Mouse (Mus musculus): ENCODE measurements around the gene Gm20388.

Gm20388 gene

DNA sequence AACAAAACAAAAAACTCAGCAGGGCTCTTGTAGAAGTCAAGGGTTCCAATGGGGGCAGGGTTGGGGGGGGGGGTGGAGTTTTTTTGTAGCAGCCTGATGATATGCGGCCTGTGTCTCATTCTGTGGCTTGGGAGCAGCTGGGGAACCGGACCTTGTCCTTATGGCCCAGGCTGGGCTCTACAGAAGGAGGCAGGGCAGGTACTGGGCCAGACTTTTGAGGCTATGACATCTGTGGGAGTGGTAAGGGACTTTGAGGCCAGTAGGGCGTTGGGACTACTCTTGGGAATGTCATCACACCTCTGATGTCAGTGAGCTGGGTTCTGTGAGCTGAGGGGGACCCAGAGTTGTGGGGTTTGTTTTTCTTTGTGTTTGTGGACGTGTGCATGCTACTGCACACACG lies 584.8 kb downstream of the Gm20388 start:
- DNase-seq (ENCODE audit: low read depth in 2 of 2, low spot score in 2 of 2) = no peak

DNA sequence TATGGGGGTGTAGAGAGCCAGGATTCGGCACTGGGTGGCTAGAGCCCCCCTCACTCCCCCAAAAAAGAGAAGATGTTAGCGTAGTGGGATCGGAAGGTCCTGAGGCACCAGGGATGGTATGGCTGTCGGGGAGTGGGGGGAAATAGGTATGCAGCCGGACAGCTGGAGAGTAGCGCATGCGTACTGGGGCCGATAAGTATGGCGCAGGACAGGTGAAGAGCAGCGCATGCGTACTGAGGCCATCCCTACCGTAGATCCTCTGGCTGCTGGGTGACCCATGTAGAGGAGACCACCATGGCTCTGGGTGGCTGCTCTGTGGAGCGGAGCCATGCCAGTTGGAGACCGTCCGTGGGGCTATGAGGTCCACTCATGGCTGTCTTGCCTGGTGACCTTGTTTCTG lies 585.8 kb downstream of the Gm20388 start:
- no peak for DNase-seq (ENCODE audit: low read depth in 2 of 2, low spot score in 2 of 2)

- peak; percentile 38 to 45 for DNase-seq (ENCODE audit: low read depth in 2 of 2, low spot score in 2 of 2)
Observed at GRCm38 (mm10) chr8:120497503-120497946, 586.9 kb downstream of the Gm20388 start.

- no peak for DNase-seq (ENCODE audit: low read depth in 2 of 2, low spot score in 2 of 2)
Observed at GRCm38 (mm10) chr8:120498349-120498831, 587.7 kb downstream of the Gm20388 start.

GRCm38 (mm10) chr8:120498926-120499605 lies 588.4 kb downstream of the Gm20388 start:
- no peak for DNase-seq (ENCODE audit: low read depth in 2 of 2, low spot score in 2 of 2)

GRCm38 (mm10) chr8:120500701-120501261 lies 590.1 kb downstream of the Gm20388 start:
- no peak for DNase-seq (ENCODE audit: low read depth in 2 of 2, low spot score in 2 of 2)

GRCm38 (mm10) chr8:120501426-120501825 lies 590.8 kb downstream of the Gm20388 start:
- DNase-seq (ENCODE audit: low read depth in 2 of 2, low spot score in 2 of 2) = no peak

DNA sequence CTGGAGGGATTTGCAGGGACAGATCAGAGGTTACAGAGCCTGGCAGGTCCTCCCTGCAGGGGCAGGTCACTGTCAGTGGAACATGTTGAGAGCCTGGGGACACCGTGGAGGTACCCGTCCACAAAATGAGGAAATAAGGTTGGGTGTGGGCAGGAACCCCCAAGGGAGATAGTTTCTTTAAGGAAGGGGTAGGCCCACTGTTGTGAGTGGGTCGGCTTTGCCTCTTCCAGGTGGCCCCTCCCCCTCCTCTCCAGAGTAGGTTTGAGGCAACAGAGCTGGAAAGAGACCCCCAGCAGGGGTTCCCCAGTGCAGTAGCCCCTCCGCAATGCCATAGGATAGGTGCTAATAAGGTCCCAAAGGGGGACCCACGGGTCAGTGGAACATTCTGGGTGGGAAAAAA lies 591.8 kb downstream of the Gm20388 start:
- no peak for DNase-seq (ENCODE audit: low read depth in 2 of 2, low spot score in 2 of 2)

DNA sequence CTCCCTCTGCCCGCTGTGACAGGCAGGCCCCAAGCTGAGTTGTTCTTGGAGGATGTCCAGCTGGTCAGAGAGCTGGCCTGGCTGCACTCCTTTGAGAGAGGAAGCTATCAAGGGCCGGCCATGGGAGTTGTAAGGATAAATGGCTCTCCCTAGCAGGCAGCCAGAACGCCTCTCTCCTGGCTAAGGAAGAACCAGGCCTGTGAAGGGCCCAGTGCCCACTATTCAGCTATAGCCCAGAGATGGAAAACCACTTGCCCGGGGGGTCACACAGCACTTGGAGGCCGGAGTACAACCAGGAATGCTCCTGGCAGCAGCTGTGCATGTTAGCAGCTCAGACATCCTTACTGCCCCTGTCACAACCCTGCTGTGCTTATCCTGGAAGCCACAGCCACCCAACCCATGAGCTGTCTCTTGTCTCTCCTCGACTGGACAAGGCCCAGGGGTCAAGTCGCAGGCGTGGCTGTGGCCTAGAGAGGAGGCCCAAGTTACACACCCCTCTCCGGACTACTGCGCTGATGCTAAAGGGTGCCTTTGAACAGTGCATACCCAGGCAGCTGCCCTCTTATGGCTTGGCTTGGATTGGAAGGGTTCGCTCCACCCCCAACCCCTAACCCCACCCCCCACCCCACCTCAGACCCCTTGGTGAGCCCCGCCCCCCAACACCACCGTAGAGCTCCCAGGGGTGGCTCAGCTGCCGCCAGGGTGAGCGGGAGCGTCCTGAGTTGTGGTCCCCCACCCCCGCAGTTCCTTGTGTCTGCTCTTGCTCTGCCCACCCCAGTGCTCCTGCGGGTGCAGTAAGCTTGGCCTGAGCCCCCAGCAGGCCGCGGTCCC lies 593.8 kb downstream of the Gm20388 start:
- DNase-seq (ENCODE audit: low read depth in 2 of 2, low spot score in 2 of 2) = no peak

- DNase-seq (ENCODE audit: low read depth in 2 of 2, low spot score in 2 of 2) = no peak
Observed at GRCm38 (mm10) chr8:120505082-120505511, 594.5 kb downstream of the Gm20388 start.

GRCm38 (mm10) chr8:120505619-120506310 lies 595.1 kb downstream of the Gm20388 start:
- DNase-seq (ENCODE audit: low read depth in 2 of 2, low spot score in 2 of 2) = no peak

- DNase-seq (ENCODE audit: low read depth in 2 of 2, low spot score in 2 of 2) = no peak
Observed at GRCm38 (mm10) chr8:120506562-120506961, 595.9 kb downstream of the Gm20388 start.

DNA sequence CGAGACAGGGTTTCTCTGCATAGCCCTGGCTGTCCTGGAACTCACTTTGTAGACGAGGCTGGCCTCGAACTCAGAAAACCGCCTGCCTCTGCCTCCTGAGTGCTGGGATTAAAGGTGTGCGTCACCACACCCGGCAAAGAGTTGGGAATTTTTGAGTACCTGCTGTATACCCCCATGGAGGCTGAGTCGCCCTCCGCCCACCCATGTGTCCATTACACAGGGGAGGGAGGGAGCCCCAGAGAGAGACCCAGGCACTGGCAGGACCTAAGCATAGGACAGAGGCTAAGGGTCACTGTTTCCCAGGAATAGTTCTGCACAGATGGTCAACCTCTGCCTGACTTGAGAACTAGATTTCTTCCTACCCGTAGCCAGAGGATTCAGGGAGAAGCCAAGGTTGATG lies 596.6 kb downstream of the Gm20388 start:
- DNase-seq (ENCODE audit: low read depth in 2 of 2, low spot score in 2 of 2) = no peak

DNA sequence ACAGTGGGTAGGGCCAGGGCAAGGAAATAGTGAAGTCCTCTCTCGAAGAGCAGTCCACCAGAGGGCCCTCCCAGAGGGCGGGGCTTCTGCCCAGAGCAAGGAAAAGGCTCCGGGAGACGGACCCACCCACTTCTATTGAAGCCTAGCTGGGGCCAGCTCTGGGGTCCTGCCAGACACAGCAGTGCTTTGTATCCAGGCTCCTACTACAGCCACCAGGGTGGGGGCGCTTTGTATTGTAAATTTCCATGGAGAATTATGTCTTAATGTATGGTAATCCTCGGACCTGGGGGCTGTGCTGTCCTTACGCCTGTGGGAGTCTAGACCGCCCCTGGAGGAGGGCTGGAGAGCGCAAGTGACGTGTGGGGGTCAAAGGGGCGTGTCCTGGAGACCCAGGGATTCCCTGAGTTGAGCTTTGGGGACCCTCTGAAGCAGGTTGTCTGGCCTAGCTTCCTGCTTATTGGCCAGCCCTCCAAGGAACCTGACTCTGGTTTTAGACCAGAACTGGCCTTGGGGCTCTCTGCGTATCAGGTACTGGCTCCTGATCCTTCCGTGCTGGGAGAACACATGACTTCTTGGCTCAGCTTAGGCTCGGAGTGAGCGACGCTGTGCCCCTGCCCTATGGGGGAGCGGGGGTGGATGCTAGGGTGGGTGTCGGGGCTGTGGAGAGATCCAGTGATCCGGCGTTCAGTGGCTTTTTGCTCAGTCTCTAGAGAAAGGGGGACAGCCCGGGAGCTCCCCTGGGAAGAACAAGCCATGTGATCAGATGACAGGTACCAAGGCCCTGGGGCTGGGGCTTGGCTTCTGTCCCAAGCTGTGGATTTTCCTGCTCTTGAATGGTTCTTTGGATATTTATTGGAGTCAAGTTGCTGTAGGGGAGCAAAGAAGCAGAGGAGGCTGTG lies 598.7 kb downstream of the Gm20388 start:
- no peak for DNase-seq (ENCODE audit: low read depth in 2 of 2, low spot score in 2 of 2)

DNA sequence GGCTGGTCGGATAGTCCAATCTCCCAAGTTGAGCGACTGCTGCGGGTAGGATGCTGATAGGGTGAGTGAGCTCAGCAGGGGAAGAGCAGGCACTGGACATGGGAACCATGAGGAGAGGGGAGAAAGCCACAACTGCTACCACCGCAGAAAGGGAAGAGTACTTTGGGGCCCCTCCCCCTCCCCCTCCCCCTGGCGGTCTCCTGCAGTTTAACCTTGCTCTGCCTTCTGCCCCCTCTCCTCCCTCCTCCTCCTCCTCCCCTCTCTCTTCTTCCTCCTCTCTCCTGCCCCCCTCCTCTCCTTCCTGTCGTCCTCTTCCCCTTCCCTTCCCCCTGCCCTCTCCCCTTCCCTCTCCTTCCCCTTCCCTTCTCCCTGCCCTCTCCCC lies 599.4 kb downstream of the Gm20388 start:
- DNase-seq (ENCODE audit: low read depth in 2 of 2, low spot score in 2 of 2) = no peak

DNA sequence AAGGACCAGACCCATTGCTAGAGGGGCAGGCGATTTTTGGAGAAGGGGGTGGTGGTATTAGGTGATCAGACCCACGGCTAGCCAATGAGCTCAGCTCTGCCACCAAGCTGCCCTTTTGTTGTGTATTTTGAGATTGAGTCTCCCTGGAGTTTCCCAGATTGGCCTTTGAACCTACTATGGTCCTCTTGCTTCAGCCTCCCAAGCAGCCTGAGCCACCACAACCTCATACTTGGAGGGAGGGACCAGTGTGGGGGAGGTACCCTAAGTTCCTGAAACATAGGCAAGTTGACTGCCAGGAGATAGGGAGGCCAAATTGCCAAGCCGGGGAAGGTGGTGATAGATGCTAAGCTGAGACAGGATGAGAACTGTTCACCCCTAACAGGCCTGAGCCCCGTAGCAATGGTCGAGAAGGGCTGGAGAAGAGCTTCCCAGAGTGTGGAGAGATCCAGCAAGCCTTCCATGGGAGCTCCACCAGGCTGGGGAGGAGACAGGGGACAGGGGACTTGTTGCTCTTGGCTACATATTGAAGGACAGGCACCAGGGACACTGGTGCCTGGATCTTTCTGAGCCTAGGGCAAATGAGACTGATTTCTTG lies 600.3 kb downstream of the Gm20388 start:
- no peak for DNase-seq (ENCODE audit: low read depth in 2 of 2, low spot score in 2 of 2)

GRCm38 (mm10) chr8:120511737-120512136 lies 601.1 kb downstream of the Gm20388 start:
- DNase-seq (ENCODE audit: low read depth in 2 of 2, low spot score in 2 of 2) = no peak

DNA sequence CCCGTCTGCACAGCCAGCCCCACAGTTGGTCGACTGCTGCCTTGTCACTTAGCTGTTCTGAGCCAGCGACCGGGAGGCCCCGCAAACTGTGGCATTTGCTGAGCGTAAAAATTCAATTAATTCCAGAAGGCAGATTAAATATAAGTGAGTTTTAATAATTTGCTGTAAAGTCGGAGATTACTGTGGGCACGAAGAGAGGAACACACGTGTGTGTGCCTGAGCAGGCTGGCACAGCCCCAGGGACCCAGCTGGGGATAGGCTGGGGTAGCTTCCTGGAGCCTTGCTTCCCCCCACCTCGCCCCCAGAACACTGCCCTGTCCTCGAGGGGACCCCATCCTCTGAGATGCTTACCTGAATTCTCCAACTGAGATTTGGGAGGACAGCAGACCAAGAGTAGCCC lies 601.7 kb downstream of the Gm20388 start:
- DNase-seq (ENCODE audit: low read depth in 2 of 2, low spot score in 2 of 2) = no peak

DNA sequence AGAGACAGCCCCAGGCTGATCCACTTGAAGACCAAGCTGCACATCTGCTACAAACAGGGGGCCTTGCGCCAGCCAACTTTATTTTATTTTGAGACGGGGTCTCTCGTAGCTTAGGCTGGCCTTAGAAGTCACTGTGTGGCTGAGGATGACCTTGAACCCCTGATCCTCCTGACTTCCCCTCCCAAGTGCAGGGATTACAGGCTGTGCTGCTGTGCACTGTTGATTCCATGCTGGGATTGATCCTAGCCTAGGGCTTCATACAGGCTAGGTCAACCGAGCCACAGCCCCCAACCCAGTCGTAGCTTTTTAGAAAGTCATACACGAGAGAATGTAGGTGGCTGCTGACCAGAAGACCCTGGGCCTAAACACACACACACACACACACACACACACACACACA lies 602.5 kb downstream of the Gm20388 start:
- DNase-seq (ENCODE audit: low read depth in 2 of 2, low spot score in 2 of 2) = no peak
